Mouse (Mus musculus) CD4-positive, CD25-positive, alpha-beta regulatory T cell, adult 9 weeks (primary cell): ENCODE measurements around the gene Gm9903. TPM values are rescaled to one million over a fixed set of nuclear protein-coding genes. Genes with fewer than 3 reads are reported as not detected.

Source experiments
- polyA plus RNA-seq: library from polyadenylated mRNA; unstranded; fragments of 100-300 nt; shearing (Covaris generic); gene quantifications from one replicate; pipeline ENCODE4 v1.2.1, GENCODE M21; 2017

Gene Gm9903
- polyA plus RNA-seq, result 1.4 TPM

DNA sequence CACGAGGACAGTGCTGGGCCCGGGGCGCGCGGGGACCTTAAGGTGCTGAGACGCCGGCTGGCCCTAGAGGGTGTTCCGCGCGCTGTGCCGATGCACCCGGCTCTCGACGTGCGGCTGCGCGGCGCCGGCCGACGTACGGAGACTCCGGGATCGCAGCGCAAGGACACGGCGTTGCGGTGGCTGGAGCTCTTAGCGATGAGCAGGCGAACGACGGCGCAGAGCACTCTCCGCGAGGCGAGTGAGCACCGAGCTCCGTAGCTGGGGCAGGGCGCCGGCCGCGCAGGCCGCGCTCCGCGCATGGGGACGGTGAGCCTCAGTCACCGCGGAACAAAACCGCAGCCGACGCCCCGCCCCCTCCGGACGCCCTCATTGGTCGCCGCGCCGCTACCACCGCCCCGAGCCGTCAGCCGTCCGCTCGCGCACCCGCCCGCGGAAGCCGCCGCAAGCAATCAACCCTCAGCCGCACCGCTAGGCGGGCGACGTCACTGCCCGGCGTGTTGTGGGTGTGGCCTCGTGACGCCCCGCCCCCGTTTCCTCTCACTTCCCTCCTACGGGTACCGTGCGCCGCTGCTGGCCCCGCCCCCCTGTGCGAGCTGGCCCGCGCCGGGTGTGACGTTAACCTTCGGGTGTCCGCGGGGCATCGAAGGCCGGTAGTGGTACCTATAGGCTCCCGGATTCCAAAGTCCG lies at the start of gene Gm9903, which contains the start of gene Fam53a:
Gene Gm9903, plus strand, starts transcription at position 625 of the 687 bp plus-strand sequence.
Gene Fam53a, minus strand, starts transcription at position 335 of the 687 bp plus-strand sequence.

DNA sequence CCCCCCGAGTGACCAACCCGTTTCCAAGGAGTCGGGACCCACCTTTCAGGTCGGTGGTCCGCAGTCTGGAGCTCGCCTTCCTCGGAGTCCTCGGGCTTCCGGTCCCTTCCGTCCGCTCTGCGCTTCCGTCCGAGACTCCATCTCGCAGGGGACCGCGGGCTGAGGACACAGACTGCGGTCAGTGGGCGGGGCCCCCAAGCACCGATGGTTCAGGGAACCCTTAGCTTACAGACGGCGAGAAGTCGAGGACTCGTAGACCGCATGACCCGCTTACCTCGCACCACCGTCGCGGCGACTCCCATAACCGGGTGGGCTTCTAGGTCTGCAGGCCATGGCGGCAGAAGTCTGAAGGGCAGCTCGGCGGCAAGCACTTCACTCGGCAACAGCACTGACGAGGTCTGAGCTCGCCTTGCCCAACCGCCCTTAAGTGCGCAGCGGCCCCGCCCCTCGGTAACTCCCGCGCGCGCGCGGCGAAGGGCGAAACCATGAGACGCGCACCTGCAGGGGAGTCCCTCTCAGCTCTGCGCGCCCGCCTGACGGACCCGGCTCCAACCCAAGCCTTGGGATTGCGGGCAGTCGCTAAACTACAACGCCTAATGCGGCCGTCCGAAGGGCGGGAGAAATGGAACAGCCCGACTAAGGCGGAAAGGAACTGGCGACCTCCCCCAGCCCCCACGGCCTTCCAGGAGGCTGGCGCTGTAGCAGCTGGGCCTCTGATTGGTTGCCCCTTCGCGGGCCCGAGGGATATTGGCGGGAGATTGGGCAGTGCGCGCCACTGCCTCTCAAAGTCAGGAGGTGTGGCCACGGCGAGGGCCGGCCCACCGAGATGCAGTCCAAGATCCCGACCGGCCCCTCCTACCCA lies 22.4 kb downstream of the Gm9903 start, which contains the start of gene Slbp:
Gene Slbp, minus strand, starts transcription at position 654 of the 862 bp plus-strand sequence.

DNA sequence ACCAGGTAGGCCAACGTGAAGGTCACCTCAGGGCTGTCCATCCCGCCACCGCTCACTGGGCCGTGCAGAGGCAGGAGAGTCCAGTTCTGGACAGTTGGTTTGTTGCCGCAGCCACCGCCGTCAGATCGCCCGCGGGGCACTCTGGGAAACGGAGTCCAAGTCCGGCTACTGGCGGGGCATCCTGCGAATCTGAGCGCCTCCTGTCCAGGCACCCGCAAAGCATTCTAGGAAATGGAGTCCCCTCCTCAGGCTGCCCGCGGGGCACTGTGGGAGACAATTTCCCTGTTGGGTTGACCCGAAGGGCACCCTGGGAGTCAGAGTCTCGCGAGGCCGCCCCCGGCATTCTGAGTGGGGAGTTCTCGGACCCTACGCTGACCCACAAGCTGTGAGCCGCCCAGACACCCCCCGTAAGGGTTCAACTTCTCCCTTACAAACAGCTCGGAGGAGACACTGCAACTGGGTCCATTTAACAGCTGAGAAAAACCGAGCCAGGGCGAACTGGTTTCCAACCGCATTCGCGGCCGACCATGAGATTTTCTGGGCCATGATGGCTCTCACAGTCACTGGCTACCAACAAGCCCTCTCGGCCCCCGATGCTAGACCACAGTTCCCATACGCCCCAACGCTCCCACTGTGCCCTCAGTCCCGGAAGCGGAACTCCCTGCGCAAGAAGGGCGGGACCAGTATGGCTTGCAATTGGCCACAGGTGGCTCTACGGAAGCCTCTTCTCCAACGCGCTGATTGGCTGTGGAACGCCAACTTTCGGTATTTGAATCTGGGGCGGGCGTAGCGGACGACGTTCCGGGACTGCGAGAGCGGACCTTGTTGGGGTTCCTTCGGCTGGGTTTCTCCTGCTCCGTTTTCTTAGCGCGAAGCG lies 28.3 kb downstream of the Gm9903 start, which contains the start of the genes Tacc3 and Tmem129:
Gene Tacc3, plus strand, starts transcription at position 342 of the 877 bp plus-strand sequence.
Gene Tmem129, minus strand, starts transcription at position 630 of the 877 bp plus-strand sequence.

Other genes starting within 250 kb of the Gm9903 start
- not detected for gene Nkx1-1, start 195.9 kb upstream of the Gm9903 start, polyA plus RNA-seq
- gene Fam53a, start 290 bp upstream of the Gm9903 start, polyA plus RNA-seq, result 22.1 TPM
- 171 TPM for gene Slbp, start 22.6 kb downstream of the Gm9903 start, polyA plus RNA-seq
- gene Tacc3, start 28.2 kb downstream of the Gm9903 start, polyA plus RNA-seq, result 21.1 TPM
- gene Tmem129, start 28.5 kb downstream of the Gm9903 start, polyA plus RNA-seq, result 38.6 TPM
- not detected for gene Fgfr3, start 91.7 kb downstream of the Gm9903 start, polyA plus RNA-seq
- 16.0 TPM for gene Letm1, start 152.9 kb downstream of the Gm9903 start, polyA plus RNA-seq
- 8.1 TPM for gene Nsd2, start 190.8 kb downstream of the Gm9903 start, polyA plus RNA-seq